Mouse (Mus musculus): ENCODE data around the gene Farp1.
"Not testable (repeated sequence)": the region's sequence is repeated elsewhere in the genome, so short reads cannot be mapped to it uniquely, and the experiment has no call there.

The Farp1 gene

DNA sequence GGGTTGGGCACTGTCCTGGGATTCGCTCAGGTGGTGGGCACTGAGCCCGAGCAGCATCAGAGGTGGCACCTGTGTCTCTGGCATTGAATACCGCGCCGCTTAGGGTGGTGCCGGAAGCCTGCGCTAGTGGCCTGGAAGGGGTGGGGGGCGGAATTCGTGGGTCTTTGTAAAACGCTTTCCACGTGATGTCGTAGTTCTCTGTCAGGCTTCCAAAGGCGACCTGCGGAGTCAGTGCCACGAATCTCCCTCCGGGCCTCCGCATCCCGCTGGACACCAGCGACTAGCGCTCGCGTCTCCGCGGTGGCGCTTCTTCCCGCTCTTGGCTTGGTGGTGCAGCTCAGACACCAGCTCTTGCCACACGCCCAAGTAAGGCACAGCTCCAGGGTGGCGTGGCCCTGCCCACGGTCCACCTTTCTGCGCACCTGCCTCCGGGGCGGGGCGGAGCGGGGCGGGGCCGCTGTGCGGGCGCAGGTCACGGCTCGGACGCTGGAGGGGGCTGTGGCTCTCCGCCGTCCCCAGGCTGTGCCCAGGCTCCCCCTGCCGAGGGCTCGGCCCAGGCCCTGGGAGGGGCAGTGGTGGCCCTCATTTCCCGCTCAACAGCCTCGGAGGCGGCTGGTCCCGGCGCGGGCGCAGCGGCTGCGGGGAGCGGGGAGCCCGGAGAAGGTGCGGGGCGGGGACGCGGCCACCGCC is at the start of gene Farp1:
Gene Farp1, plus strand, starts transcription at position 228 of the 690 bp plus-strand sequence.
- in situ Hi-C loops (cut with MboI, MseI) = no loop called here

GRCm38 (mm10) chr14:120989126-120989525 is 45.9 kb upstream of the Farp1 start:
- in situ Hi-C loops (cut with MboI, MseI) = no loop called here

DNA sequence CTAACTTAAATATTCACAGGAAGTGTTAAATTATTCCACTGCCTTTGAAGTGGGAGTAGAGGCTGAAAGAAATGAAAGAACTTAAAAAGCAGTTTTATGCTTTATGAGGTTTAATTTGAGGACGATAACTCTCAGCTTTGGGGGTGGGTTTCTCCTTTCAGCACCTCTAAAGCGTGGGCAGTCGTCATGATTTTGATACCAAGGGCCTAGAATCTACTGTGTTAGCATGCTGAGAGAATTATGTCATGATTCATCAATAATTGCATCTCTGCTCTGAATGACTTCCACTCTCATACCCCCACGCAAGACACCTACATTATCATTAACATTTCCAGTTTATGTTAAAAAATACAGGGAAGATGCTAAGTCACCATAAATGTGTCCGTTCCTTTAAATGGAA is 37.3 kb upstream of the Farp1 start:
- in situ Hi-C loops (cut with MboI, MseI) = no loop called here

DNA sequence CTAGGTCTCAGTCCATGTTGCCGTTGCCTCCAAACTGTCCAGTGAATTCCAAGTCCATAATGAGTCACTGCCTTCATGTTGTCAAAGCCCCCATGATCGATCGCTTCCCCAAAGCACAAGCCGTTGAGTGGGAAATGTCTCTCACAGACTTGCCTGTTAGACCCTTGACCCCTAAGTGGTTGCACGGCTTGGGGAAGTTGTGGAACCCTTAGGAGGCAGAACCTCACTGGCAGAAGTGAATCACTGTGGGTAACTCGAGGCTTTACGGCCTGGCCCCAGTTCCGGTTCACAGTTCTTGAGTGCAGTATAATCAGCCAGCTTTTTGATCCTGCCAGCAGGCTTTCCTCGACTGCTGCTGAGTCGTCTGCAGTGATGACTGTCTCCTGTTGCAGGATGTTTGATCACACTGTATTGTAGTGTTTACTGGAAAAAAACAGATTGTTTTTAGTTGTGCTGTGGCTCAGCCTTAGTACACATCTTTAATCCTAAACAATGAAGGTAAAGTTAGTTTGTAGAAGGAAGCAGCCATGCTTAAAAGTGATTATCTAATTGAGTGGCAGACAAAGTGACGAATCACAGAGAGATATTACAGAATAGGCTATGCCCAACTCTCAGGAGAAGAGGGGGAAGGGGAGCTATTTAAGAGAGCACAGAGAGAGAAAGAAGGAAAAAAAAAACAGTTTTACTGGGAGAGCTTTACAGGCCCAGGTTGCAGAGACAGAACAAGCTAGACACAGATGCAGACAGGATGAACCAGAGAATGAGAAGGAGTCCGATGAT is 34.2 kb upstream of the Farp1 start:
- in situ Hi-C loops (cut with MboI, MseI) = no loop called here

DNA sequence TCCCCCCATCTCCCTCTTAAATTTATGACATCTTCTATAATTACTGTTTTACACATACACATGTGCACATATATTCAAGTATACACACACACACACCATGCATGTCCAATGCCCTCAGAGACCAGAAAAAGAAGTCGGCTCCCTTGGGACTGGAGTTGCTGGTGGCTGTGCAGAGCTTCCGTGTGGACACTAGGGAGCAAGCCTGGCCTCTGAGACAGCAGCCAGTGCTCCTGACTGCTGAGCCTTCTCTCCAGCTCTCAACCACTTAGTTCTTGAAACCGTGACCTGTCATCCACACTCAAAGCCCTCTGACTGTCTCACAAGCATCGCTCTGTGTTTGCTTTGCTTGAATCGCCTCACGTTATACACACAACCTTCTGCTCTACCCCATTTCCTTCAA is 29.4 kb upstream of the Farp1 start:
- in situ Hi-C loops (cut with MboI, MseI) = no loop called here

- in situ Hi-C loops (cut with MboI, MseI) = no loop called here
Measured at GRCm38 (mm10) chr14:121006021-121006420, 29.0 kb upstream of the Farp1 start.

DNA sequence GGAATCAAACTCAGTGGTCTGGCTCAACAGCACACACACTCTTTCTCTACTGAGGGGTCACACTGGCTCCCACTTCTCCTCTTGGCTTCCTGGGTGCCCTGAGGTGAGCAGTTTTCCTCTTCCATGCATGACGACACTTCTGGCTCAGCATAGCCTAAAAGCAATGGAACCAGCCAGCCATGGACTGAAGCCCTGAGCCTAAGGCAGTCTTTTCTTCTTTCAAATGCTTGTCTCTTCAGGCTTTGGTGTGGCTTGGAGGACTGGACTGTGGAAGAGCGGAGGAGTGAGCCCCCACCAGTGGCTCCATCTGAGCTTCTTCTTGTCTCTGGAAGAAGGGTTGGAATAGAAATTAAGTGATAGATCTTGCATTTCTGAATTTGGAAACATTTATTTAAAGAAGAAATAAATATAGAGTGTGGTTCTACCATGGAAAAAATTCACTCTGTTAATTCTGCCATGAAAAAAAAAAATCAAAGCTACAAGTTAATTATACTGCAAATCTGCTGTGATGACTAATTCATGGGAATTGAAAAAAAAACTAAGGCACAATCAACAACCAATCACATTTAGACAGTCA is 19.8 kb upstream of the Farp1 start:
- in situ Hi-C loops (cut with MboI, MseI) = no loop called here

DNA sequence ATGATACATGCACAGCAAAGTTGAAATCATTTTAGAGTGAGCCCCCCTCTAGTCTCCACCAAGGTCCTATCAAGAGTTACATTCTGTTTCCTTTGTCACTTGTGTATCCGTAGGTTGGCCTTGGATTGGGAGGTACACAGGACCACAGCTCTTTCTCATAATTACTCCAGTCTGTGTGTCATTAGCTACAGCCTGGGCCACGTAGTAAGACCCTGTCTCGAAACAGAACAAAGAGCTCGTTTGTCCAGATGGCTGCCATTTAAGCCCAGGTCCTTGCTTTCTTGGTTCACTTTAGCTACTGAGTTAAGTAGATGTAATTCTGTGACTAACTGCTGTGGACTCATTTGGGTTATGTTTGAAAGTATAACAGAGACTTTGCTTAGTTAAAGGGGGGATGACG is 12.6 kb upstream of the Farp1 start:
- in situ Hi-C loops (cut with MboI, MseI) = no loop called here

DNA sequence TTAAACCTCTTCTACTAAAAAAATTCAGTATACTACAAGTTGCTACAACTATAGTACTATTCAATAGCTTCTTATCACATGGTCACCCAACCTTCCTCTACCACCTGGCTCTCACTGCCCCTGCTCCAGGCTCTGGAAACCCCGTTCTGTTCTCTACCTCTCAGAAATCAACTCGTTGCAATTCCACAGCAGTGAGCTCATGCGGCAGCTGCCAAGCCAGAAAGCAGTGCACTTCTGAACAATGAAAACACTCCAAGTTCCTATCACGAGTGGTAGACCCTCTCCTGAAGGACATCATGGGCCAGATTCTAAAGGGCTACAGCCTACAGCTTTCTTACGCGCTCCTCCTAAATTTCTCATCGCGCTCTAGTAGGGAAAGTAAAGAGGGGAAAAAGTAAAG is 9.6 kb upstream of the Farp1 start:
- in situ Hi-C loops (cut with MboI, MseI) = no loop called here

GRCm38 (mm10) chr14:121031396-121031795 is 3.6 kb upstream of the Farp1 start:
- in situ Hi-C loops (cut with MboI, MseI) = no loop called here

GRCm38 (mm10) chr14:121034525-121034924 is 475 bp upstream of the Farp1 start:
- in situ Hi-C loops (cut with MboI, MseI) = no loop called here

- in situ Hi-C loops (cut with MboI, MseI) = no loop called here
Measured at GRCm38 (mm10) chr14:121035663-121036473, 868 bp downstream of the Farp1 start.

- in situ Hi-C loops (cut with MboI, MseI) = no loop called here
Measured at GRCm38 (mm10) chr14:121036612-121037221, 1.7 kb downstream of the Farp1 start.

- in situ Hi-C loops (cut with MboI, MseI) = no loop called here
Measured at GRCm38 (mm10) chr14:121037276-121037675, 2.3 kb downstream of the Farp1 start.

DNA sequence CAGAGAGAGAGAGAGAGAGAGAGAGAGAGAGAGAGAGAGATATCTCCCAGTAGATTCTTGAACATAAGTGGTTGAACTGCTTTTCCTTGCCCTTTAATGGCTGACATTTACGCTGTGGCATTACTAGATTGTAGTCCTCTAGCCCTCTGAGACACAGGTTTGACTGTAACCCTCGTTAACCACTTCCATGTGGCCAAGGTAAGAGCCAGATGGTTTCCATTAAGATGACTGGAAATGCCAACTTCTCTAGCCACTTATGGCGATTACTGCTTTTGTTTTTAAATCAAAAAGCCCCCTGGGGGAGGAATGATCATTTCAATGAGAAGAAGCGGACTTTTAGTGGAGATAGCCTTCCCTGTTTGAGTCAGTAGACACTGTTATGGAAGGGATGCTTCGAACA is 3.7 kb downstream of the Farp1 start:
- in situ Hi-C loops (cut with MboI, MseI) = no loop called here

DNA sequence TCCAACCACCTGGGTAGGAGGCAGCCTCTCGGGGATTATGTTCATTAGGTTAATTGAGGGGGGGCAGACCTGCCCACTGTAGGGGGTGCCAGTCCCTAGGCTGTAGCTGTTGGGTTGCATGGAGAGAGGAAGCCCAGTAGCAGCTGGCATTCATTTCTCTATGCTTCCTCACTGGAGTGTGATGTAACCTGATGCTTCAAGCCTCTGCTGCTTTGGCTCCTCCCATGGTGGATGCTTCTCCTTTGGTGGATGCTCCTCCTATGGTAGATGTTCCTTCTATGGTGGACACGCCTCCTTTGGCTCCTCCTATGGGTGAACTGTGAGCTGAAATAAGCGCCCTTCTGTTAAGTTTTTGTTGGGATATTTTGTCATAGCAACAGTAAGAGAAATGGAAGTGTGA is 9.1 kb downstream of the Farp1 start:
- in situ Hi-C loops (cut with MboI, MseI) = no loop called here

DNA sequence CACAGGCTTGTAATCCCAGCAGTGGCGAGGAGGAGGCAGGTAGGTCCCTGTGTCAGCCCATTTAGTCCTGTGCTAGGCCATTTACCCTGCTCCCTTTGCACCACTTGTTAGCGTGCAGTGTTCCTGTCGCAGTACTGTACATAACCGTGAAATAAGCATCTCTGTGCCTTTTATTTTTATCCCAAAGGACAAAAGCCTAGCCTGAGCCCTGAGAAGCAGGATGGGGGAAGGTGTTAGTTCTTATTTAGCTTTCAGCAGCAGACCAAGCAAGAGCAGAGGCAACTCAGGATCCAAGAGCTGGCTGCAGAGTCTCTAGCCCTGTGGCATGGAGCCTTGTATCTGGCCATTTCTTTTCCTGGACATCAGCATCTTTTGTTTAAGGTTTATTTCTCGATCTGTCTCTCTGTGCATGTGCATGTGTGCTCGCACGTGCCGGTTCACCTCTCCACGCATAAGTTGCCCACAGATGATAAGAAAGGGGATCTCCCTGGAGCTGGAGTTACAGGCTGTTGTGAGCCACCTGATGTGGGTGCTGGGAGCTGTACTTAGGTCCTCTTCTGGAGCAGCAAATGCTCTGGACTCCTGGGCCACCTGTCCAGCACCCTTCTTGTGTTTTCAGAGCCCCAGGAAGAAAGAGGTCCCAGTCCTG is 11.4 kb downstream of the Farp1 start:
- in situ Hi-C loops (cut with MboI, MseI) = no loop called here

- in situ Hi-C loops (cut with MboI, MseI) = no loop called here
Measured at GRCm38 (mm10) chr14:121047780-121048179, 12.8 kb downstream of the Farp1 start.

DNA sequence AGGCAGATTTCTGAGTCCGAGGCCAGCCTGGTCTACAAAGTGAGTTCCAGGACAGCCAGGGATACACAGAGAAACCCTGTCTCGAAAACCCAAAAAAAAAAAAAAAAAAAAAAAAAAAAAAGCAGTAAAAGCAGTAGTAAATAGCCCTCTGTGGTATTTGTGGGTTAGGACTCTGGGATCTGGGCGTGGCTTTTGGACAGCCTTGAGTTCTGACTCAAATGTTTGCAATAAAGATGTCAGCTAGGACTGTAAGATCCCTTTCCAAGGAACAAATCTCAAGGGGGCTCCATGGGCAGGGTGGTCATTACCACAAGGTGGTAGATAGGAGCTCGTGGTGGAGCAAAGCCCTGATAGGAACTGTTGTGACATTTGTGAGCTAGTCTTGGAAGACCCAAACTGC is 16.0 kb downstream of the Farp1 start:
- in situ Hi-C loops (cut with MboI, MseI) = not testable (repeated sequence)

DNA sequence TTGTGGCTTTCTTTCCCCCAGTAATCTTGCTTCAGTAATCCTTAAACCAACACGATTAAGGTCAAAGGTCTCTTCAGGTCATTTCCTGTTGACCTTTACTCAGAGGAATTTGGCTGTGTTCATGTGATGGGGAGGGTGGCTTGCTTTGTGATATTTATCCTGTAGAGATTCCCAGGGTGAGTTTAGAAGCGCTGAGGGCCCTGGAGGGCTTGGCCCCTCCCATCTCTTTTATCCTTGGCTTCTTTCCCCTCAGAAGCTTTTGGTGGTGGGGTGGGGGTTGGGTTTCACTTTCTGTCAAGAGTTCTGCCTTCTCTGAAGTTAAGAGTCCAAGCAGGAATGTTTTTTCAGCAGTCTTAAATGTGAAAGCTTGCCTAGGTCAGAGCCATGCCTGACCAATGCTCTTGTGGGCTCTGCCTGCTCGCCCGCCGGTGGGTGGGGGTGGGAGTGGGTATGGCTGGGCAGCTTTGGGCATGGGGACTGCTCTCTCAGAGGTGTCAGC is 18.1 kb downstream of the Farp1 start:
- in situ Hi-C loops (cut with MboI, MseI) = no loop called here

GRCm38 (mm10) chr14:121054062-121054461 is 19.1 kb downstream of the Farp1 start:
- in situ Hi-C loops (cut with MboI, MseI) = no loop called here
